3 mouse cellular contexts compared by ENCODE assay signal in the genomic region with DNA sequence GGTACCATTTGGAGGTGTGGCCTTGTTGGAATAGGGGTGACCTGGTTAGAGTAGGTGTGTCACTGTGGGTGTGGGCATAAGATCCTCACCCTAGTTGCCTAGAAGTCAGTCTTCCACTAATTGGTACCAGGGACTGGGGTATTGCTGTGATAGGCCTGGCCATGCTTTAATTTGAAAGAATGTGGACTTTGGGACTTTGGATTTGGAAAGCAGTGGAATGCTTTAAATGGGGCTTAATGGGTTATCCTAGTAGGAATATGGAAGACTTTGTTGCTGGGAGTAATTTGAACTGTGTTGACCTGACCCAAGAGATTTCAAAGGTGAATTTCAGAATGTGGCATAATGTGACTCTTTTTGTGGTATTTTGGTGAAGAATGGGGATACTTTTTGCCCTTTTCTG. TPM values are rescaled to one million over a fixed set of nuclear protein-coding genes. Genes with fewer than 3 reads are reported as not detected.
"Had no signal": no experiment of that assay in that cellular context is flagged by ENCODE, and none has a peak within 500 bp of the region (broad histone marks: within the 10 kb centered on the region; RNA-seq: fewer than 3 reads in every experiment).

No protein-coding gene starts in this region.

RNA-seq across cellular contexts. Expression of a gene that starts 58.7 kb away (rescaled TPM):
- polyA plus RNA-seq: neural tube, embryonic 13.5 days; neural tube, embryonic 14.5 days; neural tube, embryonic 15.5 days had no signal
